Mouse (Mus musculus) kidney, embryonic 14.5 days (tissue): ENCODE data around the gene Nolc1. TPM values are rescaled to one million over a fixed set of nuclear protein-coding genes. Genes with fewer than 3 reads are reported as not detected.

Source experiments
- ATAC-seq: fragments of 200-750 bp; cut with Nextera tagmentation; 2 replicates; pipeline ENCODE4 v1.8.0; 2017; ENCODE audit warnings: moderate number of reproducible peaks, mild to moderate bottlenecking, moderate TSS enrichment, moderate library complexity; ENCODE audit not compliant: low FRiP score, low TSS enrichment
- H3K27ac ChIP-seq: fragments of 300-500 bp; sonication (generic); 2 replicates; pipeline ENCODE4 v1.5.1; 2014; ENCODE audit warnings: low read depth, mild to moderate bottlenecking, low read length, moderate library complexity, mixed read lengths
- H3K27me3 ChIP-seq: fragments of 300-500 bp; sonication (generic); 2 replicates; pipeline ENCODE4 v1.6.1; 2014; ENCODE audit warnings: mild to moderate bottlenecking, low read length; ENCODE audit not compliant: control insufficient read depth, insufficient read depth
- H3K36me3 ChIP-seq: fragments of 300-500 bp; sonication (generic); 2 replicates; pipeline ENCODE4 v1.6.1; 2014; ENCODE audit warnings: low read length, mixed read lengths; ENCODE audit not compliant: control insufficient read depth, insufficient read depth
- H3K4me1 ChIP-seq: fragments of 300-500 bp; sonication (generic); 2 replicates; pipeline ENCODE4 v1.6.1; 2014; ENCODE audit warnings: low read length, mixed read lengths; ENCODE audit not compliant: control insufficient read depth, insufficient read depth
- H3K4me2 ChIP-seq: fragments of 300-500 bp; sonication (generic); replicated peaks from 2 replicates; pipeline ENCODE4 v1.6.1; 2014; ENCODE audit warnings: low read depth, mild to moderate bottlenecking, low read length
- H3K4me3 ChIP-seq: fragments of 300-500 bp; sonication (generic); 2 replicates; pipeline ENCODE4 v1.5.1; 2014; ENCODE audit warnings: mild to moderate bottlenecking, low read length
- H3K9ac ChIP-seq: fragments of 300-500 bp; sonication (generic); 2 replicates; pipeline ENCODE4 v1.6.1; 2014; ENCODE audit warnings: low read depth, mild to moderate bottlenecking, low read length, moderate library complexity
- H3K9me3 ChIP-seq: fragments of 300-500 bp; sonication (generic); 2 replicates; pipeline ENCODE4 v1.6.1; 2016; ENCODE audit warnings: low read length; ENCODE audit not compliant: control insufficient read depth
- WGBS: fragments of 180-500 bp; shearing (Covaris S2); extraction: QIAGEN DNeasy Blood & Tissue Kit; methylation state at CpG from one replicate; pipeline ENCODE4 v1.1.7; 2014; 5-methylcytosine and 5-hydroxymethylcytosine counted together
- polyA plus RNA-seq: library from polyadenylated mRNA; unstranded; fragments of >200 nt; fragmentation: Nextera tagmentation; extraction: Ambion mirVana; gene quantifications from 2 replicates; pipeline ENCODE4 v1.2.1, GENCODE M21; 2014

Nolc1 gene
- polyA plus RNA-seq, 1 experiment from 2014 or later = 114 TPM

- Histone ChIP-seq H3K9me3 (no peaks in the 10 kb centered on the region), H3K36me3 (no peaks in the 10 kb centered on the region), H3K4me1 (no peaks in the 10 kb centered on the region), H3K9ac (no peak overlapping the region), H3K4me2 (no peak overlapping the region), H3K27ac (no peak overlapping the region), H3K27me3 (no peaks in the 10 kb centered on the region), H3K4me3 (no peak overlapping the region)
- ATAC-seq = no peak
- 91% methylated on average over 3 of the region's 3 CpGs for WGBS
These were observed 23.9 kb downstream of the Nolc1 start for GRCm38 (mm10) chr19:46099561-46099960.

GRCm38 (mm10) chr19:46103437-46104186 is 27.9 kb downstream of the Nolc1 start:
- WGBS = 62% methylated on average over 6 of the region's 6 CpGs
- H3K27me3 ChIP-seq = no peaks in the 10 kb centered on the region
- ATAC-seq = no peak
- H3K9ac ChIP-seq = no peak overlapping the region
- H3K4me1 ChIP-seq = no peaks in the 10 kb centered on the region
- no peak overlapping the region for H3K4me2 ChIP-seq
- H3K9me3 ChIP-seq = no peaks in the 10 kb centered on the region
- no peaks in the 10 kb centered on the region for H3K36me3 ChIP-seq
- H3K27ac ChIP-seq = no peak overlapping the region
- no peak overlapping the region for H3K4me3 ChIP-seq

- Histone ChIP-seq H3K9me3 (no peaks in the 10 kb centered on the region), H3K27ac (no peak overlapping the region), H3K27me3 (no peaks in the 10 kb centered on the region), H3K4me1 (no peaks in the 10 kb centered on the region), H3K4me3 (no peak overlapping the region), H3K9ac (no peak overlapping the region), H3K36me3 (no peaks in the 10 kb centered on the region), H3K4me2 (no peak overlapping the region)
- ATAC-seq = no peak
- WGBS = 74% methylated on average over 2 of the region's 2 CpGs
These were observed 28.5 kb downstream of the Nolc1 start for GRCm38 (mm10) chr19:46104187-46104557.

DNA sequence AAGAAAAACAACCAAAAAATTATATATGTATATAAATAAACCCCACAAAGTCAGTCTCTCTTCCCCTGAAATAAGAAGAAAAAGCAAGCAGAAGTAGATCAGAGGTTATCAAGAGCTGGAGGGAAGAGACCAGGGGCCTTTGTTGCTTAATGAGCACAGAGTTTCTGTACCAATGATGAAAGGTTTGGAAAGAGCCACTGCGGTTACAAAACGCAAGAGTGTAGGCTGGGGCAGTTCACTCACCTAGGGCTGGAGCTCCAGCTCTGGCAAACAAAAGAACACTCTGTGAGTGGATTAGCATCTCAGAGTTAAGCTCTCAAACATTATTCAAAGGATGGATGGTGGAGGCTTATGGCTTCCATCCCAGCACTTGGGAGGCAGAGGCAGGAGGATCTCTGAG is 34.6 kb downstream of the Nolc1 start:
- Histone ChIP-seq H3K4me3 (no peak overlapping the region), H3K9ac (no peak overlapping the region), H3K4me1 (no peaks in the 10 kb centered on the region), H3K36me3 (no peaks in the 10 kb centered on the region), H3K27ac (no peak overlapping the region), H3K27me3 (no peaks in the 10 kb centered on the region), H3K4me2 (no peak overlapping the region), H3K9me3 (no peaks in the 10 kb centered on the region)
- no peak for ATAC-seq
- 73% methylated on average over 2 of the region's 2 CpGs for WGBS

DNA sequence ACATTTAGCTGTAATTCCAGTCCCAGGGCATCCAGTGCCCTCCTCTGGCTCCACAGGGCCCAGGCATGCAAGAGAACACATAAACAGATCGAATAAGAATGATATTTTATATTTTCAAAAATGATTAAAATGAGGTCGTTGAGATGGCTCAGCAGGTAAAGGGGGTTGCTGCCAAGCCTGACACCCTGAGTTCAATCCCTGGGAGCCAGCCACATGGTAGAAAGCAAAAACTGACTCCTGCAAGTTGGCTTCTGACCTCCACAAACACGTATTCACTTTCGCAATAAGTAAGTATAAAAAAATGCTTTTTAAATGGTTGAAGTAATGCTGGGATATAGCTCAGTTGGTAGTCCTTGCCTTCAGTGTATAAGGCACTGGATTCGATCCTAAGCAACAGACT is 35.1 kb downstream of the Nolc1 start:
- Histone ChIP-seq H3K4me2 (no peak overlapping the region), H3K27ac (no peak overlapping the region), H3K36me3 (no peaks in the 10 kb centered on the region), H3K9ac (no peak overlapping the region), H3K27me3 (no peaks in the 10 kb centered on the region), H3K4me3 (no peak overlapping the region), H3K9me3 (no peaks in the 10 kb centered on the region), H3K4me1 (no peaks in the 10 kb centered on the region)
- WGBS = 82% methylated on average over 5 of the region's 5 CpGs
- no peak for ATAC-seq

DNA sequence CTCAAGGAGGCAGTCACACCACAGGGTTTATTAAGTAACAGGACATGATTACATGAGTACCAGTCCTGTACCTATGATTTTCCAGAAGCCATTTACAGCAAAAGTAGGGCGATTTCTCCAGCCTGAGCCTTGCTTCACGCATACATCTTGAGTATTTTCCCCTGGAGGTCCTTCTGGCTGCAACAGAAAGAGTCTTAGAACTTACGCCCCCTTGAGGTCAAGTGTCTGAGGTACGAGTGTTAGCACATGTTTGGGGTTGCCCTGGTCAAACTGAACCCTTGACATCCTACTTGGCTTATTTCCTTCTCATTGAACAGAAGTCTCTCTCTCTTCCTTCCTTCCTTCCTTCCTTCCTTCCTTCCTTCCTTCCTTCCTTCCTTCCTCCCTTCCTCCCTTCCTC is 39.0 kb downstream of the Nolc1 start:
- no peaks in the 10 kb centered on the region for H3K9me3 ChIP-seq
- no peaks in the 10 kb centered on the region for H3K27me3 ChIP-seq
- H3K9ac ChIP-seq = no peak overlapping the region
- WGBS = 56% methylated on average over 4 of the region's 4 CpGs
- no peaks in the 10 kb centered on the region for H3K4me1 ChIP-seq
- no peak overlapping the region for H3K4me2 ChIP-seq
- no peak overlapping the region for H3K4me3 ChIP-seq
- H3K27ac ChIP-seq = no peak overlapping the region
- H3K36me3 ChIP-seq = no peaks in the 10 kb centered on the region
- ATAC-seq = no peak

DNA sequence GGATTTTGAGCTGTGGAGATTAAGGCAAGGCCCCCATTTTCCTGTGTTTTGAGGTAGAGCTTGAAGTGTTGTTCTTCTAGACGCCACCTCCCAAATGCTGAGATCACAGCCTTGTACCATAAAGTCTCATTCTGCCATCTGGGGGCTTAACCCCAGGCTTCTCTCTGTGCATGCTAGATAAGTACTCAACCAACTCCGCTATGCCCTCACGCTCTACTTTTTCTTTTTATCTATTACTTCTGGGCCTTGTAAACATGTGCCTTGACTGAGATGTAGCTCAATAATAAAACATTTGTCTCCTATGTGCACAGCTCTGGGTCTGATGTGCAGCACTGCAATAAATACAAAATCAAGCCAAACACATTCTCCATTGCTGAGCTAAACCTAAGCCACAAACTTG is 43.8 kb downstream of the Nolc1 start:
- no peak overlapping the region for H3K4me2 ChIP-seq
- no peak overlapping the region for H3K9ac ChIP-seq
- H3K4me3 ChIP-seq = no peak overlapping the region
- H3K9me3 ChIP-seq = no peaks in the 10 kb centered on the region
- 92% methylated on average over 3 of the region's 3 CpGs for WGBS
- H3K36me3 ChIP-seq = no peaks in the 10 kb centered on the region
- H3K27me3 ChIP-seq = no peaks in the 10 kb centered on the region
- H3K4me1 ChIP-seq = no peaks in the 10 kb centered on the region
- no peak for ATAC-seq
- H3K27ac ChIP-seq = no peak overlapping the region

GRCm38 (mm10) chr19:46120872-46121271 is 45.2 kb downstream of the Nolc1 start:
- no peak overlapping the region for H3K4me2 ChIP-seq
- H3K27me3 ChIP-seq = no peaks in the 10 kb centered on the region
- H3K9me3 ChIP-seq = no peaks in the 10 kb centered on the region
- 74% methylated on average over 6 of the region's 6 CpGs for whole genome bisulfite sequencing
- no peaks in the 10 kb centered on the region for H3K36me3 ChIP-seq
- H3K9ac ChIP-seq = no peak overlapping the region
- no peaks in the 10 kb centered on the region for H3K4me1 ChIP-seq
- ATAC-seq = no peak
- H3K4me3 ChIP-seq = no peak overlapping the region
- H3K27ac ChIP-seq = no peak overlapping the region

DNA sequence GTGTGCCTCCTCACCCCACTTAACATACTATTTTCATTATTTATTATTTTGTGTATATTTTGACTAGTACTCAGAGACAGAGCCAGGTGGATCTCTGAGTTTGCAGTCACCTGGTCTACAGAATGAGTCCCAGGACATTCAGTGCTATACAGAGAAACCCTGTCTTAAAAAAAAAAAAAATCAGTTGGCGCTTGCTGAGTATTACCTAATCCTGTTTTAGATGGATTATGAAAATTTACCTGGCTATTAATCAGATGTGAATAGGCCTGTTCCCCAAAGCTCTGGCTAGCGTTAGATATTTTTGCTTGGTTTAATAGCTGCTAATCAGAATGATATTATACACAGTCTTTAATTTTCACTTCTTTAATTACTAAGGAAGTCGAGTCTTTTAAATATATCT is 48.2 kb downstream of the Nolc1 start:
- H3K4me3 ChIP-seq = no peak overlapping the region
- 82% methylated on average over 3 of the region's 3 CpGs for WGBS
- no peaks in the 10 kb centered on the region for H3K9me3 ChIP-seq
- H3K4me2 ChIP-seq = no peak overlapping the region
- no peak overlapping the region for H3K27ac ChIP-seq
- no peaks in the 10 kb centered on the region for H3K4me1 ChIP-seq
- H3K36me3 ChIP-seq = no peaks in the 10 kb centered on the region
- no peak for ATAC-seq
- no peak overlapping the region for H3K9ac ChIP-seq
- no peaks in the 10 kb centered on the region for H3K27me3 ChIP-seq
